Mouse (Mus musculus): Measurements from ENCODE around the gene Olfr871. TPM values are rescaled to one million over a fixed set of nuclear protein-coding genes. Genes with fewer than 3 reads are reported as not detected.

Olfr871 gene
- polyA plus RNA-seq, 1 experiment from 2014 or later: not detected

Other genes with a start within 250 kb of the Olfr871 start
- not detected in 2 replicates for gene Olfr866, start 184.2 kb upstream of the Olfr871 start, polyA plus RNA-seq (2014; fragmentation: Nextera tagmentation; extraction: Ambion mirVana)
- not detected in 2 replicates for gene Olfr867, start 154.6 kb upstream of the Olfr871 start, polyA plus RNA-seq (2014; fragmentation: Nextera tagmentation; extraction: Ambion mirVana)
- not detected in 2 replicates for gene Olfr868, start 113.6 kb upstream of the Olfr871 start, polyA plus RNA-seq (2014; fragmentation: Nextera tagmentation; extraction: Ambion mirVana)
- gene Olfr869, start 83.2 kb upstream of the Olfr871 start, polyA plus RNA-seq (2014; fragmentation: Nextera tagmentation; extraction: Ambion mirVana): not detected in 2 replicates
- gene Olfr870, start 38.1 kb upstream of the Olfr871 start, polyA plus RNA-seq (2014; fragmentation: Nextera tagmentation; extraction: Ambion mirVana): not detected in 2 replicates
- gene Olfr872, start 24.9 kb downstream of the Olfr871 start, polyA plus RNA-seq (2014; fragmentation: Nextera tagmentation; extraction: Ambion mirVana): not detected in 2 replicates
- not detected in 2 replicates for gene Olfr39, start 70.1 kb downstream of the Olfr871 start, polyA plus RNA-seq (2014; fragmentation: Nextera tagmentation; extraction: Ambion mirVana)
- gene Olfr873, start 86.3 kb downstream of the Olfr871 start, polyA plus RNA-seq (2014; fragmentation: Nextera tagmentation; extraction: Ambion mirVana): not detected in 2 replicates
- gene Olfr18, start 123.9 kb downstream of the Olfr871 start, polyA plus RNA-seq (2014; fragmentation: Nextera tagmentation; extraction: Ambion mirVana): 0.08 and 0.32 TPM in 2 replicates
- 49.2 and 50.5 TPM in 2 replicates for gene Zfp560, start 173.0 kb downstream of the Olfr871 start, polyA plus RNA-seq (2014; fragmentation: Nextera tagmentation; extraction: Ambion mirVana)
- gene Zfp26, start 248.0 kb downstream of the Olfr871 start, polyA plus RNA-seq (2014; fragmentation: Nextera tagmentation; extraction: Ambion mirVana): 25.3 and 31.0 TPM in 2 replicates

All from midbrain, embryonic 14.5 days (tissue).